Mouse (Mus musculus) frontal cortex, postnatal 10 days (tissue): ENCODE data around the gene Lancl3.
"Not testable (repeated sequence)": the region's sequence is repeated elsewhere in the genome, so short reads cannot be mapped to it uniquely, and the experiment has no call there.

Source experiments
- DNase-seq, 2 experiments: peaks; one replicate each; pipeline ENCODE4 v3.0.0; 2022; ENCODE audit warnings: low spot score in 2 of 2, mixed read lengths in 1 of 2

Lancl3 gene

GRCm38 (mm10) chrX:9259267-9259666 is 59.6 kb downstream of the Lancl3 start:
- DNase-seq = no peak

DNA sequence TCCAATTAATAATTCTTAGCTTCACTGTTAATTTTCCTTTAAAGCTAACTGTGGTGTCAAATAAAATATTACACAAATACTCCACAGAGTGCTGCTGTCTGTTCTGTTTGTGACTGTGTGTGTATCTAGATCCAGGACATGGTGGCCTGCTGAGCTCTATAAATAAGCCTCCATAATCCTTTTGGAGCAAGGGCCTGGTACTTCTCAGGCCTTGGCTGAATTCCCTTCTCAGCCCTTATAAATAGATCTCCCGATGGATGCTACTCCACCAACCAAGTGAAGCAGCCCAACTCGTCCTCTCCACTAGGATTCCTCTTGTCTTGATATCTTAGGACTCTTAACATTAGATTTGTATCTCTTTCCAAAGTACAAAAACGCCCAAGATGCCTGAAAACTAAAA is 71.4 kb downstream of the Lancl3 start:
- no peak for DNase-seq

GRCm38 (mm10) chrX:9271947-9272459 is 72.3 kb downstream of the Lancl3 start:
- DNase-seq = no peak

DNA sequence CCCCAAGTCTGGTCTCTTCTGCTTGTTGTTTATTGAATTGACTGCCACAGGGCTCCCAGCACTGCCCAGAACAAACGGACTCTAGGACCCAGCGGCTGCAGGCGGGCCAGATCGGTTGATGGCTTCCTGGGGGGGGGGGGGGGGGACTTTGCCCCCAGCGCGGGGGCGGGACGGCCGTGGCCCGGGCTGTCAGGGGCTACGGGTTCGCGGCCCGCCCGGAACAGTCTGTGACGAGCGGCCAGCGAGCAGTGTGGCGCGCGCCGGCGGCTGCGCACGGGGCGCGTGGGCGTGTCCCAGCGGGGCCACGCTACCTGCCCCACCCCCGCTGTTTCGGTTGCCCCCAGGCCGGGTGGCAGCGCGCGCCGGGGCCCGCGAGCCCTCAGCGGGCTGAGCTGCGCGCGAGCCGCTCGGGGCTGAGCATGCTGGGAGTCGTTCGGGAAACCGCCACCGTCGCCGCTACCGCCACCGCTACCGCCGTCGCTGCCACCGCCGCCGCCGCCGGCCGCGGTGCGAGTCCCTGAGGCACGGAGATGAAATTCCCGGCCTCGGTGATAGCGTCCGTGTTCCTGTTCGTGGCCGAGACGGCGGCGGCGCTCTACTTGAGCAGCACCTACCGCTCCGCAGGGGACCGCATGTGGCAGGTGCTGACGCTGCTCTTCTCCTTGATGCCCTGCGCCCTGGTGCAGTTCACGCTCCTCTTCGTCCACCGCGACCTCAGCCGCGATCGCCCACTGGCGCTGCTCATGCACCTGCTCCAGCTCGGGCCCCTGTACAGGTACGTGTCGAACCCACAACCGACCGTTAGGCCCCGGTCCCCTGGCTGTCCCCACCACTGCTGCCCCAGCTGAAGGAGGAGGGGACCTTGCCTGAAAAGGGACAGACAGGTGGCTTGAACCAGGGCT is 73.0 kb downstream of the Lancl3 start, which contains the start of gene Xk:
Gene Xk, plus strand, starts transcription at position 297 of the 902 bp plus-strand sequence.
- peak; percentile 9 to 25 for DNase-seq

GRCm38 (mm10) chrX:9273377-9274002 is 73.8 kb downstream of the Lancl3 start:
- no peak for DNase-seq

- no peak for DNase-seq
Measured at GRCm38 (mm10) chrX:9274321-9274720, 74.6 kb downstream of the Lancl3 start.

DNA sequence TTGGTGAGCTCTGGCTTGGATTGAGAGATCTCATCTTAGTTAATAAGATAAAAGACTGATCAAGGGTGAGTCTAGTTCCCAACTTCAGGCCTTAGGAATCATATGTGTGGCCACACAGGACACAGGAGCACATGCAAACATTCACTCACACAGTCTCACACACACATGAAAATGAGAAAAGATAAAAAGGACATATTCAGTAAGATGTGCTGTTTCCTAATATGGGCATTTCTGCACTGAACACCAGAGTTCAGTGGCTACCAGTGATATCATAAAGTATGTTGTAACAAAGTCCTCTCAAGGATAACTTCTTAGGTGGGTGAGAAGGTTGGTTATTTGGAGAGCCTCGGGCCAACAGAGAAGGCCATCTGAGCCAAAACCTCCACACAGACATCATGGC is 83.8 kb downstream of the Lancl3 start, which contains the start of gene H2al1m:
Gene H2al1m, plus strand, starts transcription at position 301 of the 400 bp plus-strand sequence.
- DNase-seq = not testable (repeated sequence)

DNA sequence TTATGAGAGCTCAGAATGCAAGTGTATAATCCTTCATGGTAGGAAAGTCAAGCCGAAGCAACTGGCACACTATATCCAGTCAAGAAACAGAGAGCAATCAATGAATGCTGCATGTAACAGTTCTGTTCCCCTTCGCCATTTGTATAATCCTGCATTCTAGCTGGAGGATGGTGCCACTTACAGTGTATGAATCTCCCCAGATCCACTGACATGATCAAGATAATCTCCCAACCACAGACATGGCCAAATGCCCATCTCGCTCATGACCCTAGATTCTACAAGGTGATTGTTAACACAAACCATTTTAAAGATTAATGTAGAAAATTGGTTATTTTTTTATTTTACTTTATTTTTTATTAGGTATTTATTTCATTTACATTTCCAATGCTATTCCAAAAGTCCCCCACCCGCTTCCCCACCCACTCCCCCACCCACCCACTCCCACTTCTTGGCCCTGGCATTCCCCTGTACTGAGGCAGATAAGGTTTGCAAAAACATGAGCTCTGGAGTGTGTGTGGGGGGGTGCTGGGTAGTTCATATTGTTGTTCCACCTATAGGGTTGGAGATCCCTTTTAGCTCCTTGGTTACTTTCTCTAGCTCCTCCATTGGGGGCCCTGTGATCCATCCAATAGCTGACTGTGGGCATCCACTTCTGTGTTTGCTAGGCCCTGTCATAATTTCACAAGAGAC is 93.6 kb downstream of the Lancl3 start:
- not testable (repeated sequence) for DNase-seq

DNA sequence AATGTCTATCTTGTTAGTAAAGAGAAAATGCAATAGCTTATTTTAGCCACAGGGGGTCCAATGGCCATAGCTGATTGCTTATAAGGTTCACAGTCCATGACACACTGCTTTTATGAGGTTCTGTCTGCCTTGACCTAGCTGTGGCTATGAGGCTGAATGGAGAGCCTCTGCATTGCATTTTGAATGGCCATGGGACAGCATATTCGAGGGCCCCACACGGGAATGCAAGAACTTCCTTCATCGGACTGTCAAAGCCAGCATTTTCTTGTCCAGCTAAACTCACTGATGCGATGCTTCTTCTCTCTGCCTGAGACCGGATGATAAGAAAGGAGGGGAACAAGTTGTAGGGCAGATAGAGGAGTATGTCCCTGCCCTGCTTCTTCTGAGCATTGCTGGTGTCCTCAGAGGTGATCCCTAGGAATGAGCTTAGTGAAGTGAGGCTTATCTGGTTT is 98.7 kb downstream of the Lancl3 start:
- no peak for DNase-seq

DNA sequence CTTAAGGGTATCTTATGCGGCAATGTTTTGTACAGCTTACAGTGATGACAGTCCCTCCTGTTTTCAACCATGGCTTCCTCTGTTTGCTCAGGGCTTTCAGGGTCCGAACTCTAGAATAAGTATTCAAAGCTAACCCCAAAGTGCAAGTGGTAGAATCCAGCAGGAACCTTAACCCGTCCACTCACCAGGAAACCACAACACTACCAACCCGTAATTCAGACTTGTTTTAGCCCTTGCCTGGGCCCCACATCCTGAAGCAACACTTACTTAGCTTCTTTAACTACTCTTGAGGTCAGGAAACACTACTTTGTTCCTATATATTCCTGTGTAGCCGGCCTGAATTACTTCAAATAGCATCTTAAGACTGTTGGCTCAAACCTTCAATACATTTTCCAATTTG is 103.1 kb downstream of the Lancl3 start:
- DNase-seq = no peak

DNA sequence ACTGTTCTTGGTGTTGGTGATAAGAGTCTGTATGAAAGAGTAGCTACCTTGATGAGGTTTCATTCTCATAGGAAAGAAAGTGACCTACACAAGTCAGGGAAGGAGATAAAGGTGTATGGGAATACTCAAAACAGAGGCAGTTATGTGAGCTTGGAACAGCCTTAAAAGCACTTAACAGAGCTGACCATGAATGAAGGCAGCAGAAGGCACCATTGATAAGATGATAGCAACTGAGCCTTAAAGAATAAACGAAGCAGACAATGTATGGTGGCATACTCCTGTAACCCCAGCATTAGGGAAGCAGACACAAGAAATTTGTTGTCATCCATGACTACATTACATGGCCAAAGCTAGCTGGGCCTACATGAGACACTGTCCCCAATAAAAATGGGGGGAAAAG is 103.8 kb downstream of the Lancl3 start:
- DNase-seq = no peak

DNA sequence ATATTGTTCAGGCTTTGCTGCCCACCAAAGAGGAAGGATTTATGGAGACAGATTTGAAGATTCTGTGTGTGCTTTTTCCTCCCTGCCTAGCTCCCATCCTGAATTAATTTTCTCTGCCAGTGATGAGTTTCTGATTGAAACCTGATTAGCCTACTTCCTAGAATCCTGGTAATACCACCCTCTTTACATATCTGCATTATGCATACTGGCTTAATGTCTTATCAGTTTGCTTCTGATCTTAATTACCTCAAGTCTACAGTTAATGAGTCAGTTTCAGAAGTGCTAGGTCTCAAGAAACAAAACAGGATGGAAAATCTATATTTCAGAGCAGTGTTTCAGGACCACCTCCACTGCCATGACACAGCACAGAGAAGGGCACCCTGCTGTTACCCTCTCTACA is 116.8 kb downstream of the Lancl3 start:
- not testable (repeated sequence) for DNase-seq
